Mouse (Mus musculus) liver, embryonic 14.5 days (tissue): ENCODE data around the gene Creb5. TPM values are rescaled to one million over a fixed set of nuclear protein-coding genes. Genes with fewer than 3 reads are reported as not detected.

Experiments used
- ATAC-seq: fragments of 200-750 bp; cut with Nextera tagmentation; 2 replicates; pipeline ENCODE4 v1.8.0; 2017; ENCODE audit warnings: moderate number of reproducible peaks, mild to moderate bottlenecking, moderate library complexity; ENCODE audit not compliant: insufficient read depth
- DNase-seq, 3 experiments: peaks; one replicate each; pipeline ENCODE4 v3.0.0-alpha.2; 2012 to 2013; ENCODE audit warnings: low read depth in 3 of 3, low spot score in 3 of 3
- H3K27ac ChIP-seq: fragments of 300-500 bp; sonication (generic); 2 replicates; pipeline ENCODE4 v1.5.1; 2014; ENCODE audit warnings: moderate library complexity, mild to moderate bottlenecking, control low read depth, inconsistent platforms
- H3K27me3 ChIP-seq: fragments of 300-500 bp; sonication (generic); 2 replicates; pipeline ENCODE4 v1.6.1; 2014; ENCODE audit warnings: mild to moderate bottlenecking, low read length, moderate library complexity; ENCODE audit not compliant: control insufficient read depth, insufficient read depth
- H3K36me3 ChIP-seq: fragments of 300-500 bp; sonication (generic); replicated peaks from 2 replicates; pipeline ENCODE4 v1.6.1; 2014; ENCODE audit warnings: low read depth; ENCODE audit not compliant: control insufficient read depth, insufficient read depth
- H3K4me1 ChIP-seq, 2 experiments: fragments of 200-500 bp in 1 of 2; fragments of 300-500 bp in 1 of 2; sonication (generic) in 1 of 2; replicated peaks; 2 replicates each; pipeline ENCODE4 v1.6.1; 2012 to 2014; ENCODE audit warnings: antibody characterized with exemption in 1 of 2, inconsistent platforms in 1 of 2, low read length in 1 of 2; ENCODE audit not compliant: control insufficient read depth in 2 of 2, insufficient read depth in 2 of 2
- H3K4me2 ChIP-seq: fragments of 300-500 bp; sonication (generic); 2 replicates; pipeline ENCODE4 v1.6.1; 2014; ENCODE audit warnings: low read depth, mild to moderate bottlenecking, control low read depth, moderate library complexity
- H3K4me3 ChIP-seq, 2 experiments: fragments of 200-500 bp in 1 of 2; fragments of 300-500 bp in 1 of 2; sonication (generic) in 1 of 2; 2 replicates each; pipeline ENCODE4 v1.5.1; 2012 to 2014; ENCODE audit warnings: low read depth in 2 of 2, low read length in 2 of 2, mild to moderate bottlenecking in 2 of 2, control low read depth in 1 of 2, inconsistent platforms in 1 of 2, moderate library complexity in 1 of 2; ENCODE audit not compliant: insufficient read depth in 1 of 2
- H3K9ac ChIP-seq: fragments of 300-500 bp; sonication (generic); replicated peaks from 2 replicates; pipeline ENCODE4 v1.6.1; 2014; ENCODE audit warnings: mild to moderate bottlenecking, control low read depth, moderate library complexity
- H3K9me3 ChIP-seq: fragments of 300-500 bp; sonication (generic); 2 replicates; pipeline ENCODE4 v1.6.1; 2016; ENCODE audit warnings: low read length, mixed read lengths; ENCODE audit not compliant: control insufficient read depth
- CTCF ChIP-seq: IDR thresholded peaks from 2 replicates; pipeline ENCODE4 v1.5.1; 2016; ENCODE audit warnings: antibody characterized with exemption, low read depth, control low read depth
- EP300 ChIP-seq: IDR thresholded peaks from 2 replicates; pipeline ENCODE4 v1.6.1; 2016; ENCODE audit warnings: antibody characterized with exemption, low read depth
- WGBS: fragments of 180-500 bp; shearing (Covaris S2); extraction: QIAGEN DNeasy Blood & Tissue Kit; methylation state at CpG from one replicate; pipeline ENCODE4 v1.1.7; 2014; ENCODE audit not compliant: insufficient replicate concordance; 5-methylcytosine and 5-hydroxymethylcytosine counted together
- polyA plus RNA-seq, 2 experiments: library from polyadenylated mRNA; depleted of rRNA in 1 of 2; stranded (reverse) in 1 of 2; unstranded in 1 of 2; fragments of >200 nt; fragmentation: Nextera tagmentation in 1 of 2; extraction: Ambion mirVana in 1 of 2; gene quantifications; 2 replicates each; pipeline versions ENCODE4 v1.2.1 to v1.2.3; 2012 to 2014

Gene Creb5
- polyA plus RNA-seq, 2 experiments = 0.04 to 0.06 TPM

- H3K9ac ChIP-seq = no peak overlapping the region
- TF ChIP-seq CTCF (no peak), EP300 (no peak)
- H3K4me1 ChIP-seq = no peaks in the 10 kb centered on the region
- no peak overlapping the region for H3K4me3 ChIP-seq
- no peaks in the 10 kb centered on the region for H3K27me3 ChIP-seq
- H3K36me3 ChIP-seq = no peaks in the 10 kb centered on the region
- DNase-seq (no peak), ATAC-seq (no peak)
- H3K27ac ChIP-seq = no peak overlapping the region
- no peak overlapping the region for H3K4me2 ChIP-seq
- 80% methylated on average over 2 of the region's 2 CpGs for WGBS
- H3K9me3 ChIP-seq = no peaks in the 10 kb centered on the region
These were observed 17.1 kb downstream of the Creb5 start for GRCm38 (mm10) chr6:53304201-53304600.

GRCm38 (mm10) chr6:53306156-53306555, 19.1 kb downstream of the Creb5 start:
- TF ChIP-seq EP300 = no peak
- no peak for TF ChIP-seq CTCF
- ATAC-seq (no peak), DNase-seq (no peak)
- H3K9me3 ChIP-seq = no peaks in the 10 kb centered on the region
- no peak overlapping the region for H3K4me2 ChIP-seq
- 72% methylated on average over 4 of the region's 4 CpGs for WGBS
- H3K4me1 ChIP-seq = no peaks in the 10 kb centered on the region
- no peaks in the 10 kb centered on the region for H3K36me3 ChIP-seq
- H3K27ac ChIP-seq = no peak overlapping the region
- no peaks in the 10 kb centered on the region for H3K27me3 ChIP-seq
- no peak overlapping the region for H3K9ac ChIP-seq
- no peak overlapping the region for H3K4me3 ChIP-seq

DNA sequence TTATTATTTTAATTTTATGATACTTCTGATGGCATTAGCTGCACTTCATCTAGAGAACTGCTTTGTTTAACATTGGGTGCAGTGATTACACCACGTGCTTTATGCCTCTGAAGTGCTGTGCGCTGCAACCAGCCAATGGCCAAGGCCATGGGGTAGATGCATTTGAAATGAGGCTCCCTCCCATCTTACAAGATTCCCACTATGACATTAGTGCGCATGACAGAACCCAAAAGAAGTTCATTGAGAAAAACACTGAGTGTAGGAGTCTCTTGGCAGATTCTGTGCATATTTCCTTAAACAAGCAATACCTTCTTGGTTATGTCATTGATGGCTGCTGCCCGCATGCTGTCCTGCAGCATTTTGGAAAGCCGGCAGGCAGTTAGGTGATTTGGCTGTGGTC, 19.6 kb downstream of the Creb5 start:
- H3K4me3 ChIP-seq = no peak overlapping the region
- H3K9ac ChIP-seq = no peak overlapping the region
- WGBS = 68% methylated on average over 5 of the region's 5 CpGs
- no peaks in the 10 kb centered on the region for H3K27me3 ChIP-seq
- no peaks in the 10 kb centered on the region for H3K36me3 ChIP-seq
- no peaks in the 10 kb centered on the region for H3K9me3 ChIP-seq
- ATAC-seq (no peak), DNase-seq (no peak)
- no peak overlapping the region for H3K27ac ChIP-seq
- H3K4me2 ChIP-seq = no peak overlapping the region
- H3K4me1 ChIP-seq = no peaks in the 10 kb centered on the region
- no peak for TF ChIP-seq CTCF
- no peak for TF ChIP-seq EP300

GRCm38 (mm10) chr6:53308684-53309083, 21.6 kb downstream of the Creb5 start:
- no peaks in the 10 kb centered on the region for H3K9me3 ChIP-seq
- H3K9ac ChIP-seq = no peak overlapping the region
- no peak overlapping the region for H3K4me2 ChIP-seq
- no peaks in the 10 kb centered on the region for H3K36me3 ChIP-seq
- TF ChIP-seq CTCF = no peak
- no peak for TF ChIP-seq EP300
- ATAC-seq = no peak
- WGBS = 29% methylated on average over 6 of the region's 6 CpGs
- no peaks in the 10 kb centered on the region for H3K4me1 ChIP-seq
- H3K27ac ChIP-seq = no peak overlapping the region
- no peak for DNase-seq
- no peaks in the 10 kb centered on the region for H3K27me3 ChIP-seq
- no peak overlapping the region for H3K4me3 ChIP-seq

GRCm38 (mm10) chr6:53313604-53314003, 26.5 kb downstream of the Creb5 start:
- WGBS = 64% methylated on average over 6 of the region's 6 CpGs
- H3K4me1 ChIP-seq = no peaks in the 10 kb centered on the region

GRCm38 (mm10) chr6:53314126-53314525, 27.1 kb downstream of the Creb5 start:
- no peak for ATAC-seq

More at GRCm38 (mm10) chr6:53313604-53314003, 26.5 kb downstream of the Creb5 start:
- Histone ChIP-seq H3K27me3 (no peaks in the 10 kb centered on the region), H3K9me3 (no peaks in the 10 kb centered on the region), H3K36me3 (no peaks in the 10 kb centered on the region), H3K9ac (no peak overlapping the region), H3K4me2 (no peak overlapping the region), H3K4me3 (no peak overlapping the region), H3K27ac (no peak overlapping the region)
- ATAC-seq (no peak), DNase-seq (no peak)
- no peak for TF ChIP-seq CTCF
- no peak for TF ChIP-seq EP300

More at GRCm38 (mm10) chr6:53314126-53314525, 27.1 kb downstream of the Creb5 start:
- no peak for DNase-seq
- WGBS = 60% methylated on average over 10 of the region's 10 CpGs
- Histone ChIP-seq H3K27me3 (no peaks in the 10 kb centered on the region), H3K9me3 (no peaks in the 10 kb centered on the region), H3K27ac (no peak overlapping the region), H3K9ac (no peak overlapping the region), H3K4me3 (no peak overlapping the region), H3K36me3 (no peaks in the 10 kb centered on the region), H3K4me1 (no peaks in the 10 kb centered on the region), H3K4me2 (no peak overlapping the region)
- TF ChIP-seq EP300 = no peak
- no peak for TF ChIP-seq CTCF
